Mouse (Mus musculus) granulocyte monocyte progenitor cell, adult 5-6 weeks (primary cell): ENCODE results near the gene Pcgf3. TPM values are rescaled to one million over a fixed set of nuclear protein-coding genes. Genes with fewer than 3 reads are reported as not detected.

Experiments
- ATAC-seq: replicated peaks from 2 replicates; pipeline ENCODE4 v1.8.0; 2016; ENCODE audit warnings: mild to moderate bottlenecking, moderate TSS enrichment, inconsistent platforms; ENCODE audit not compliant: poor library complexity, severe bottlenecking
- total RNA-seq, 2 experiments: library from RNA; stranded (forward) in 1 of 2; stranded (reverse) in 1 of 2; fragments of 200-712, 200-1000 nt in 1 of 2; fragments of >200 nt in 1 of 2; fragmentation: Nextera tagmentation in 1 of 2; gene quantifications; 2 replicates each; pipeline ENCODE4 v1.2.3; 2014 to 2017

Pcgf3 gene
- 16.7 and 19.0 TPM in 2 replicates for total RNA-seq (2014; fragmentation: Nextera tagmentation)
- total RNA-seq (2017): 9.5 and 9.9 TPM in 2 replicates

- peak; percentile 97 for ATAC-seq
These were observed at the start of gene Pcgf3 for GRCm38 (mm10) chr5:108461082-108462065. Pcgf3 (plus strand) TSS chr5:108461232.

DNA sequence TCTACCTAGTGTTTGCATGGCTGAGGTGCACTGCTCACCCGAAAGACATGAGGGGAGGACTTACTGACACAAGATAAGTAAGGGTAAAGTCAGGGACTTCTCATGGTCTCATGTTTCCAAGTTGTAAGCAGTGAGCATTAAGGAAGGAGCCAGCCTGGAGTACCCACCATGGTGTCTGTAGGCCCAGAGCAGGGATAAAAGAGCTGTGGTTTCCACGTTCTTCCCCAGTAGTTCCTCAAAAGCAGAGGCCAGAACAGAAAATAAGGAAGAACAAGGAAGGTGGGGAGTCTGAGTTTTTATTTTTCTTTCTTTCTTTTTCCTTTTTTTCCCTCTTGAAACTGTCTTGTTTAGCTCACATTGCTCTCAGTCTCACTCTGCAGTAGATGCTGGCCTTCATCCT, 46.3 kb upstream of the Pcgf3 start:
- peak; percentile 87 for ATAC-seq

GRCm38 (mm10) chr5:108422741-108423140, 38.3 kb upstream of the Pcgf3 start:
- no peak for ATAC-seq

DNA sequence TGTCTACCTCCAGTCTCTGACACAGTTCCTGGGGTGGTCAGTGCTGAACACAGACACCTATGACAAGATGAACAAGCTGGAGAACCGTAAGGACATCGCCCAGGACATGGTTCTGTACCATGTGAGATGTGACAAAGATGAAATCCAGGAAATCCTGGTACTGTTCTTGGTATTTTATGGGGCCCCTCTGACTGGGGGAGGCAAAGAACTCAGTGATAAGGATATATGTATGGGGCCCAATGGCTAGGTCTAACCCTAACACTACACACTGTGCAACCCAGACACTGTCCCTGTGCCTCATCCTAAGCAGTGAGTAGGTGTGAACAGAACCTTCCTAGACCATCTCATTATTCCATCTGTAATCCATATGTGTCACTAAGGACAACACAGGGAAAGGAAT, 37.6 kb upstream of the Pcgf3 start:
- ATAC-seq: no peak

DNA sequence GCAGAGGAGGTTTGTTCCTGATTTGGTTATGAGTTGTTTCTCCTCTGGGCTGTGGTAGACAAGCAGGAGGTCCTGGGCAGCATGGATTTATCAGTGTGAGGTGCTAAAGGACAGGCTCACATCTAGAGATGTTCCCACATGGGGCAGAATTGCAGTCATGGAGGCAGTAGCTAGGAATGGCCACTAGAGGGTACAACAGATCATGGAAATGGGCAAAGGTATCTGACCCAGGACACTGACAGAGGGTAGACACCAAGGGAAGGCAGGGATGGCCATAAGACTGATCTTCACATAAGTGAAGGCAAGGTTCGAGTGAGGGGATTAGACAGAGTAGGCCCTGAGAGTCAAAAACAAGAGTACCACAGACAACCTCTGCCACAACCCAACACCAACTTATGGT, 33.8 kb upstream of the Pcgf3 start:
- peak; percentile 93 for ATAC-seq

DNA sequence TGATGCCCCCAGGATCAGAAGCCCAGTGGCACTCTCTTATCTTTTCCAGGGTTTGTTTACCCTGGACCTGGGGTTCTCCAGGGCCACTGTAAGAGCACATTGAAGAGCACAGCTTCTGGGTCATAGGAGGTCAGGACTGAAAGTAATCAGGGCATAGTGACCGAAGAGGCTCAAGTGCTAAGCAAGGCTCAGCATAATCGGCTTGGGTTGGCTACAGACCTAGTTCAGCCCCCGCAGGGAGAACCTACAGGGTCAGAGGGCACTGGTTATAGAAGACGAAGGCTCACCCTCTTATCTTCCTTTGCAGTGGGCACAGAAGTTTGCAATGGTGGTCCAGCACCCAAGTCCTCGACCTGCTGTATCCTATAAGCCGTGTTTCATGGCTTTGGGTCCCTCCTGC, 29.8 kb upstream of the Pcgf3 start:
- no peak for ATAC-seq

DNA sequence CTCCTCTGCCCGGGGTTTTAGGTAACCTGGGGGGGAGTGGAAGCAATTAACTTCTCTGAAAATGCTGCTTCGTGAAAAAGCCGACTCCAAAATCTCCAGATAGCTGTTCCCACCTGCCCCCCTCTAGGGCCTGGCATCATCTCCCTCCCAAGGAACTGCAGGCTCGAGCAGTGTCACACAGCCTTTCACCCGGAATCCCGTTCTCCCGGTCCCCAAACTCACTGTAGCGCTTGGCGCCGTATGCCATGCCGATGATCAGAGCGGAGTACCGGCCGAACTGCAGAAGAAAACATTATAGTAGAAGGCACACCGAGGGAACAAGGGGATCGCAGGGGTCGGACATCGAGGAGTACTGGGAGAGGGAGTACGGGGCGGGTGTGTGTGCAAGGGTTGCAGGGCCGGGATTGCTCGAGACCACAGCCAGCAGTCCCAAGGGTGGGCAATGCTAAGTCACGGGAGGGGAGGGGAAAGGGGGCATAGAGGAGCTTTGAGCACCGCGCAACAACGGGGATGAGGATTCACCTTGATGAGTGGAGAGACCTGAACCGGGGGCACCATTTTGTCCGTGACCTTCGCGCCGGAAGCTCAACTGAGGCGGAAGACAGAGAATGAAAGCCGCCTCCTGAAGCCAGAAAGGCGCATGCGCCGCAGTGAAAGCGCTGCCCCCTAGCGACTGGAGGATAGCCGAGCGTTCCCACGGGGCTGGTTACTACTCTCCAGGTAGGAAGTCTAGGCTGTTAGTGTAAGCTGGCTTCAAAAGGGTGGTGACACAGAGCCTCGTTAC, 27.0 kb upstream of the Pcgf3 start, which contains the start of gene Atp5k:
Gene Atp5k (minus strand): TSS at position 645 of the 784 bp plus-strand sequence.
- ATAC-seq: peak; percentile 98

DNA sequence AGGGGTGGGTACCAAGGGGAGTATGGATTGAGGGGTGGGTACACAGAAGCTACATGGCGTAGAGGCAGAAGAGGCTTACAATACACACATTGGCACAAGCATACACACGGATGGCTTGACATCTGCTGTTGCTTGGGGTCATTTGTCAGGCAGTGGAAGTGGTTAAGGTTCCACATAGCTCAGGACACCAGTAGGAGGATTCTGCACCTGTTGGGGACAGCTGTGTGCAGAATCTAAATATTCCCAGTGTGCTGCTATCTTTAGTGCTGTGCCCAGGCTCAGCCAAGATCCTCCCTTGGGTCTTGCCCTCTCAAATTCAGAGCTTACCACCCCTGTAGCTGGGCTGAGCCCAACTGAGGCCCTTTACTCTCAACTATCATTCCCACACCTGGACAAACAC, 24.9 kb upstream of the Pcgf3 start:
- no peak for ATAC-seq

DNA sequence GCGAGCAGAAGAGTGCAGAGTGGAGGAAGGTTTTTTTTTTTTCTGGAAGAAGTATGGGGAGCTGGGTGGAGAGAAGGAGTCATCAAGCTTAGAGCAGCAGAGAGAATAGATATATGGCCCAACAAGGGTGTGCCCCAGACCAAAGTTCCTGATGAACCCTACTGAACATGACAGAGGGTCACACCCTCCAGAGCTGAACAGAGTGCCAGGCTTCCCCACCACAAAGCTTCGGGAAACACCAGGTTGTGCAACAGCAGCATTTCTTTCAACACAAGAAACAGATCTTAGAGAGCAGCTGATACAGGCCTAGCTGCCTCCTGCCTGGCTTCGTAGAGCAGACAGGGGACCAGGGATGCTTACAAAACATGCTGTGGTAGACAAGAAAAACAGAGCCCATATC, 14.1 kb upstream of the Pcgf3 start:
- peak; percentile 63 for ATAC-seq

DNA sequence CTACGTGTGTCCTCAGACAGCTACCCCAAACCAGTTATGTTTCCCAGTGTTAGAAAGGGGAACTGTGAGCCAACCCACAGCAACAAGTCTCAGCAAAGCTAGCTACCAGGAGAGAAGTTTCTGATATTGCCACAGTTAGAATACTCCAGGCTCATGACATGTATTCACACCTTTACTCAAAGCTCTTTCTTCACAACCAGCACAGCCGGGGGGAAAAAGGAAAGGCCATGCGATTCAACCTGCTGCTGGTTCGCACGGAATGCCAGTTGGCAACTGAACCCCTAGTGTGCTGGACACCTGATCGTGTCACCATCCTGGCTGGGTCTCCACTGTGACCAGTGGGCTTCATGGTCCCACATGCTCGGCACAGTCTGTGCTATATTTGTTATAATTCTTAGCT, 13.2 kb upstream of the Pcgf3 start:
- ATAC-seq: peak; percentile 45

DNA sequence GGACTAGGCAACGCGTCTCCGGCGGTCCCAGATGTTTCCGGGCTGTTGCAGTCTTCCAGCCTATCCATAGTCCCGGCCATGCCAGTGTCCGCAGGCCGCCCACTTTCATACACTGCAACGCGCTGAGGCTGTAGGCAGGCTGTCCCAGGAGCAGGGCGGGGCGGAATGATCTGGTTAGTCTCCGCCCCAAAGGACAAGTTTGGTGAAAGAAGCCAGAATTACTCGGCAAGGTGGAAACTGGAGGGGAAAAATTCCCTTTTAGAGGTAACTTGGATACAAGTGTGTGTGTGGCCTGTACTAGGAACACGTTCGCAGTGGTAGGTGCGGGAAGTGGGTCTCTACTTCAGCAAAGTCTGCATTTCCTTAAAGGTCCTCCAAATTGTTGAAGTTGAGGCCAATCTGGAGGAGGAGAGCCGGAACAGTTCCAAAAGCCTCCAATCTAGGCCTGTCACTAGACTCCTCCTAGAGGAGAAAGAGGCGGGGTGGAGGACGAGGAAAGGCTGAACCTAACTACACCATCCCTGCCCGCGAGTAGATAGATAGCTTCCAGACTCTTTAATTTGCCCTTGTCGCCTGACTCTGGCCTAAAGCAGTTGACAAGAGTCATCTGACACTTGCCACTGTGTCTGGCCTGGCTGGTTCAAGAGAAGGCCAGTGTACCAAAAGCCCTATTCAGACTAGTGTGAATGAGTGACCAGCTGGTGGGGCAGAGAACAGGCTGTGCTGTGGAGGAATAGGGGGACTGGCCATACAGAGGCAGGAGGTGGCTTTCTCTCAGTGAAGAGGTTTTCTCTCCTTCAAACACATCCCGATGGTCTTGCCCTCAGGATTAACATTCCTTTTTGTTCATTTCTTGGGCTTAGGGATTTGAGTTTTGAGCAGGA, 12.0 kb upstream of the Pcgf3 start, which contains the start of gene Mfsd7a:
Gene Mfsd7a (minus strand): TSS at position 107 of the 884 bp plus-strand sequence.
- ATAC-seq: peak; percentile 76

DNA sequence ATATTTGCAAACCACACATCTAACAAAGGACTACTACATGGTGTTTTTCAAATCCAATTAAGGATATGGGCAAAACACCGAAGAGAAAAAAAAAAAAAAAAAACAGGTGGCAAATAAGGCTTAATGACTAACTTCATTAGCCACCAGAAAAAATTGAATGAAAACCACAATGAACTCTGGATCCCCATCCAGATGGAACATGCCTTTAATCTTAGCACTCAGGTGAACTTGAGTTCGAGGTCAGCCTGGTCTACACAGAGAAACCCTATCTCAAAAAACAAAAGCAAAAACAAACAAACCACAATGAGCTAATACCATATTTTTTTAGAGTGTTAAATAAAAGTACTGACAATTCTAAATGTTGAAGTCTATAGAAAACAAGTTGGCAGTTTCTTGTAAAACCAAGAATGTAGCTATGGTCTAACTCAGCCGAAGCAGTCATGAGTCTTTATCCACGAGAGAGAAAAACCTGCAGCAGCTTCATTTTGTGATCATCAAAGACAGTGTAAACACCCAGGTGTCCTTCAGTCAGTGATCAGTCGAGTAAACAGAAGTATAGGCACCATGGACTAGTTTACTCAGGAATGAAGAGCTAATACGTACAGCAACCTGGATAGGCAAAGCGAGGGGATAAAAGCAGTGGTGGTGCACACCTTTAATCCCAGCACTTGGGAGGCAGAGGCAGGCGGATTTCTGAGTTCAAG, 10.0 kb upstream of the Pcgf3 start:
- ATAC-seq: no peak

DNA sequence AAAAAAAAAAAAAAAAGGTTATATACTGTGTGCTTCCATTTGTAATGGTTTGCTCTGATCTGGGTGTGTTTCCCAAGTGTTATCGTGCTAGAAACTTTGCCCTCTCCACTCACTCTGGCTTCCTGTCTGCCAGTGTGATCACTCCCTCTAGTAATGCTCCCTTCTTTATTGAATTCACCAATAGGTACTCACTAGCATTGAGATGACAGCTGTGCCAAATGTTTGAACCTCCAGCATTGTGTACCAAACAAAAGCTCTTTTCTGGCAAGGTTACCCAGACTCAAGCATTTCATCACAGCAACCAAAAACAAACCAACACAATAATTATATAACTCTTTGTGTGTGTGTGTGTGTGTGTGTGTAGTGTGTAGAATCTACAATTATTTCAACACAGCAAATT, 9.4 kb upstream of the Pcgf3 start:
- ATAC-seq: no peak

- ATAC-seq: no peak
These were observed 8.6 kb upstream of the Pcgf3 start for GRCm38 (mm10) chr5:108452422-108452821.

DNA sequence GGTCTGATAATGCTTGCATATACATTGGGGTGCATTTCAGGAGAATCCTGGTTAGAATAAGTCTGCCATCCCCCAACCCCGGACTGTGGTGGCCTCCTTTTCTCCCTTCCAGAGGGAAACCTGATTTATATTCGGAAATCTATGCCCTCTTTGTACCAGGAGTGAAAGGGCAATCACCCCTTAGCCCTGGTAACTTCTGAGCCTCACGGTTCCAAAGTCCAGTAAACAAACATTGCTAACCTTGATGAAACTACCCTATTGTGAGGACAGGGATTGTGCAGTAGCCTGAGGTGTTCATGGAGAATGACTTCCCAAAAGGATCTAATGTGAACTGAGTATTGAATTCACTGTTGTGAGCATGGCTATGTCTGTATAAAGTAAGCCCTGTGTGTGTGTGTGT, 6.9 kb upstream of the Pcgf3 start:
- ATAC-seq: no peak

DNA sequence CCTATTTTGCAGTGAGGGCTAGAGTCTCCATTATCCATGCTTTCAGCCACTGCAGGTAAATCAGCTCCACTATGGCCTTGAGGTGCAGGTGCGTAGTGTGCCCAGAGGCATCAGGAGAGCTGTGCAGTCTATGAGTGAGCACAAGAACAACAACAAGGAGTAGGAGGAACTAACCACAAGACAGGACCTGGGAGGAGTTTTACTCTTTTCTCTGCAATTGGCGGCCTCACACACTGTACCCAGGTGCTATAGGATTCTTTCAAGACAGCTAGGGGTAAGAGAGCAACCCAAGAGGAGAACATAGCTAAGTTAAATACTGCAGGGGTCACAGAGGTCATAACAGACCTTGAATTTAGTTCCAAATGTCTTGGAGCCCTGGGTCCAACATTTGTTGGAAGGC, 2.3 kb upstream of the Pcgf3 start:
- no peak for ATAC-seq

- no peak for ATAC-seq
These were observed 571 bp upstream of the Pcgf3 start for GRCm38 (mm10) chr5:108460461-108460860.

DNA sequence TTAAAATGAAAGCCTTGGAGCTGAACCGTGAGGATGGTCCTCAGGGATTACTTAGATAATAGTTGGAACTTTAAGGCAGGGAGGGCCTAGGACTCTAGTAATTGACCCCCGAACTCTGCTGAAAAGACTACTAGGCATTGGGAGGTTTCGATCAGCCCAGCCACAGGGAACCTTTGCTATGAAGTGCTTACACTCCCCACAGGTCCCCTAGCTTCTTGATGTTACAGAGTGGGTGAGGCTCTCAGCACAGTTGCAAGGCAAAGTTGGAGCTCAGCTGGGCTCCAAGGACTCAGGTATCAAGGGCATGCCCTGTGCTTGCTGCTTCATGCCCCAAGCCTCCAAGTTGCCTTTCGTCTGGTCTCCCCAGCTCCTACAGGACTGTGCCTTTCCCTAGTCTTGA, 1.4 kb downstream of the Pcgf3 start:
- no peak for ATAC-seq

DNA sequence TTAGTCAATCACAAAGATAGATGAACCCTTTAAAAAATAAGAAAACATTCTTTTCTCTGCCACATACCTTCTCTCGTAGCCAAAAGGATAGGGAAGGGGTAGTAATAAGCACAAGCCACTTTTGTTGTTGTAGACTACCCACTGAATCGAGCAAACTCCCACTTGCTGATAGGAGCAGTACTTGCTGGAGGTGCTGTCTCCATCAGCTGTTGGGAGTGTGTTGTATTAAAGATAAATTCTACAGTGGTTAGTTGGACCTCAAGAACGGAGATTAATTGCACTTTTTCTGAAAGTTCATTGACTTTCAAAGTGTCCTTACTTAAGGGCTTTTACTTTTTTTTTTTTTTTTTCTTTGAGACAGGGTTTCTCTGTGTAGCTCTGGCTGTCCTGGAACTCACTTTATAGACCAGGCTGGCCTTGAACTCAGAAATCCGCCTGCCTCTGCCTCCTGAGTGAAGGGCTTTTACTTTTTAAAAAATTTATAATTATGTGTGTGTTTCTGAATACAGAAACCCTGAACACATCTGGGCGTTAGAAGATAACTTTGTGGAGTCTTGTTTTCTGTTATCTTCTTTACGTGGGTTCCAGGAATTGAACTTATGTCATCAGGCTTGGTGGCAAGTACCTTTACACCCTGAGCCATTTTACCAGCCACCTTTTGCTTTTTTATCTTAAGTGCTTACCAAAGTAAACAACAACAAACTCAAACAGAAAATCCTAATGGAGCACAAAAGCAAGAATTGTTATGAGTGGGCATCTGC, 4.3 kb downstream of the Pcgf3 start:
- no peak for ATAC-seq
